Comparison of ENCODE assay signal across 8 mouse cellular contexts in the genomic region with DNA sequence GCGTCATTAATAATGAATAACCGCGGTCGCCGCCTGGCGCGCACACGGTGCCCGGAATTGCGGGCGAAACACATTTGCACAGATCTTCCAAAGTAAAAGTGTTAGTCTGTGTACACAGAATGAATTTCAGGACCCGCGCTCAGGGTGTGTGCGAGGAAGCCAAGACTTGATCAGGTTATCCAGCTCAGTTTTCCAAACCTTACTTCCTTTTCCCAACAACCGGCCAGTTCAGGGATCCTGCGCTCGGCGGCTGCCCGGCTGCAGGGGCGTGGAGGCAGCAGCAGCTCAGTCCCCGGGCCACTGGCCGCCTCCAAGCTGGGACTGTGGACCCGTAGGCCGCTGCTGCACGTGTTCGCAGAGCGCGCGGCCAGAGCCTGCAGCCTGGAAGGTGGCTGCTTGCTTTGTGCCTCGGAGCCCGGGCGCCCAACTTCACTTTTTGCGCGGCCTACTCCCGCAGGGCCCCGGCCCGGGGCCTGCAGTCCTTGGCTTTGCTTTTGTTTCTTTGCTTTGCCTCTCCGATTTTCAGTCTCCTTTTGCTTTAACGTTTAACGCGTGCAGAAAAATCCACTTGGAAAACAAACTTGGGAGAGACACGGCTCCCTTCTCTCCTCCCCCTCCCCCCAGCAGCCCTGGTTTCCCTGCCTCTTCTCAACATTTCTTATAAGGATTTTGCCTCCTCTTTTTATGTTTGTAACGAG. TPM values are rescaled to one million over a fixed set of nuclear protein-coding genes. Genes with fewer than 3 reads are reported as not detected.
DNase-seq lines count a peak whose midpoint lies in the region; ATAC-seq and TF ChIP-seq lines count a peak whose summit lies in the region.

No protein-coding gene starts in this region.

- H3K9me3 ChIP-seq in forebrain, embryonic 10.5 days = no peaks in the 10 kb centered on the region
- H3K9me3 ChIP-seq in intestine, embryonic 14.5 days (ENCODE audit: control insufficient read depth, low read length) = no peaks in the 10 kb centered on the region

- H3K27ac ChIP-seq in layer of hippocampus, adult 2 months = peak overlapping the region; percentile 95
- peak overlapping the region; percentile 96 for H3K27ac ChIP-seq in forebrain, embryonic 10.5 days
- H3K27ac ChIP-seq in intestine, embryonic 14.5 days (ENCODE audit: low read depth) = peak overlapping the region; percentile 95

- DNase-seq in layer of hippocampus, adult 2 months (ENCODE audit: low spot score in 2 of 2) = no peak
- DNase-seq in layer of hippocampus, adult 18-20 months (ENCODE audit: low spot score in 2 of 2) = no peak
- peak; percentile 39 to 42 for DNase-seq in adrenal gland, adult 18-20 months (ENCODE audit: low spot score in 2 of 2)
- DNase-seq in forebrain, embryonic 10.5 days (ENCODE audit: extremely low spot score, low spot score) = no peak
- DNase-seq in intestine, embryonic 14.5 days (ENCODE audit: low spot score) = peak; percentile 85
- DNase-seq in lung, postnatal 14 days = peak; percentile 39
- peak; percentile 57 for DNase-seq in splenic B cell, adult 2 months (ENCODE audit: low read depth, low spot score)
- DNase-seq in urinary bladder, postnatal 10 days (ENCODE audit: low spot score) = no peak

- no peak for TF ChIP-seq CTCF in layer of hippocampus, adult 2 months (conservative IDR thresholded peaks at IDR 0.05)

- H3K4me3 ChIP-seq in layer of hippocampus, adult 2 months = peak overlapping the region; percentile 79
- peak overlapping the region; percentile 75 for H3K4me3 ChIP-seq in forebrain, embryonic 10.5 days
- peak overlapping the region; percentile 68 for H3K4me3 ChIP-seq in intestine, embryonic 14.5 days (ENCODE audit: low read depth, low read length)

- peaks cover 61% of the 10 kb centered on the region for H3K4me1 ChIP-seq in forebrain, embryonic 10.5 days
- peaks cover 16% of the 10 kb centered on the region for H3K4me1 ChIP-seq in intestine, embryonic 14.5 days (replicated peaks; ENCODE audit: control insufficient read depth, insufficient read depth, low read length)

- ATAC-seq in intestine, embryonic 14.5 days (replicated peaks; ENCODE audit: low FRiP score, low TSS enrichment, low read depth) = 0 out of 2 replicates have a peak, but pooled peaks have one; percentile 1

- H3K27me3 ChIP-seq in forebrain, embryonic 10.5 days (ENCODE audit: poor library complexity, severe bottlenecking) = peaks cover 37% of the 10 kb centered on the region
- no peaks in the 10 kb centered on the region for H3K27me3 ChIP-seq in intestine, embryonic 14.5 days (replicated peaks; ENCODE audit: control insufficient read depth, insufficient read depth, low read length)
- H3K27me3 ChIP-seq in splenic B cell, adult 2 months (ENCODE audit: control insufficient read depth, insufficient read depth, low read length, poor library complexity, severe bottlenecking) = no peaks in the 10 kb centered on the region; the same call in 1 of the 2 replicates

- peak overlapping the region; percentile 100 for H3K4me2 ChIP-seq in intestine, embryonic 14.5 days (ENCODE audit: low read length)

- peak overlapping the region; percentile 89 for H3K9ac ChIP-seq in intestine, embryonic 14.5 days (ENCODE audit: low read length)

- WGBS in forebrain, embryonic 10.5 days = under 1% methylated on average over 43 of the region's 43 CpGs
- WGBS in intestine, embryonic 14.5 days = under 1% methylated on average over 43 of the region's 43 CpGs

- peaks cover 19% of the 10 kb centered on the region for H3K36me3 ChIP-seq in forebrain, embryonic 10.5 days (replicated peaks)
- peaks cover 17% of the 10 kb centered on the region for H3K36me3 ChIP-seq in intestine, embryonic 14.5 days (ENCODE audit: control insufficient read depth, insufficient read depth, low read length)
- H3K36me3 ChIP-seq in splenic B cell, adult 2 months (ENCODE audit: control insufficient read depth, insufficient read depth, low read length, poor library complexity, severe bottlenecking) = peaks cover 14% of the 10 kb centered on the region

RNA-seq across cellular contexts. Expression of a gene that starts 4.0 kb away (rescaled TPM):
- total RNA-seq in layer of hippocampus, adult 2 months (2021) = 100 to 1,000 TPM; 117 to 121 TPM
- 100 to 1,000 TPM in 1 of 2 experiments, 10 to 100 TPM in 1; 98.5 to 108 TPM for total RNA-seq in layer of hippocampus, adult 18-20 months (2021)
- 1 to 10 TPM; 3.2 to 3.8 TPM for total RNA-seq in adrenal gland, adult 18-20 months (2021)
- 37.6 and 44.1 TPM in 2 replicates for polyA plus RNA-seq in forebrain, embryonic 10.5 days (2016; fragmentation: Nextera tagmentation; extraction: Ambion mirVana)
- polyA plus RNA-seq in intestine, embryonic 14.5 days (2014; fragmentation: Nextera tagmentation; extraction: Ambion mirVana) = 29.1 and 29.6 TPM in 2 replicates

RNA-seq across cellular contexts. Expression of a gene that starts 7.0 kb away (rescaled TPM):
- 1 to 10 TPM; 1.3 to 1.7 TPM for total RNA-seq in layer of hippocampus, adult 2 months (2021)
- 1 to 10 TPM; 1.0 to 1.5 TPM for total RNA-seq in layer of hippocampus, adult 18-20 months (2021)
- total RNA-seq in adrenal gland, adult 18-20 months (2021) = not detected
- polyA plus RNA-seq in forebrain, embryonic 10.5 days (2016; fragmentation: Nextera tagmentation; extraction: Ambion mirVana) = not detected in 2 replicates
- polyA plus RNA-seq in intestine, embryonic 14.5 days (2014; fragmentation: Nextera tagmentation; extraction: Ambion mirVana) = not detected in 2 replicates

Comparison
In these comparisons a context has a peak if more than half of its experiments do, and no peak if none do; other contexts are left out.
1. DNase-seq: peak in adrenal gland, adult 18-20 months (2 of 2), intestine, embryonic 14.5 days (single experiment), lung, postnatal 14 days (single experiment) and splenic B cell, adult 2 months (single experiment); none in layer of hippocampus, adult 2 months (0 of 2), layer of hippocampus, adult 18-20 months (0 of 2), forebrain, embryonic 10.5 days (single experiment) and urinary bladder, postnatal 10 days (single experiment).
2. RNA of a gene that starts 4.0 kb away (total RNA-seq): 117 to 121 TPM in layer of hippocampus, adult 2 months and 98.5 to 108 TPM in layer of hippocampus, adult 18-20 months; 3.2 to 3.8 TPM in adrenal gland, adult 18-20 months; every median in the first group is over 10 times any median in the second.
3. Peak in every context shown above with its lines, with median percentiles within 50 percentile points of each other: H3K27ac ChIP-seq and H3K4me3 ChIP-seq.